Mouse (Mus musculus) hematopoietic stem cell, adult 5-6 weeks (primary cell): ENCODE results near the gene Fgfbp1. TPM values are rescaled to one million over a fixed set of nuclear protein-coding genes. Genes with fewer than 3 reads are reported as not detected.

ENCODE experiments used
- ATAC-seq, 2 experiments: fragments of 125-278 bp in 1 of 2; replicated peaks in 1 of 2; 2 replicates each; pipeline ENCODE4 v1.8.0; 2016 to 2017; ENCODE audit warnings: inconsistent platforms in 2 of 2, mild to moderate bottlenecking in 2 of 2, moderate number of reproducible peaks in 2 of 2, low read depth in 1 of 2, moderate TSS enrichment in 1 of 2; ENCODE audit not compliant: low FRiP score in 2 of 2, poor library complexity in 2 of 2, severe bottlenecking in 2 of 2, insufficient read depth in 1 of 2, low TSS enrichment in 1 of 2
- total RNA-seq: library from RNA; stranded (forward); fragments of 172-1452, 232-1000 nt; gene quantifications from 2 replicates; pipeline ENCODE4 v1.2.3, GENCODE M21; 2017

Gene Fgfbp1
- total RNA-seq, 1 experiment from 2014 or later = not detected

DNA sequence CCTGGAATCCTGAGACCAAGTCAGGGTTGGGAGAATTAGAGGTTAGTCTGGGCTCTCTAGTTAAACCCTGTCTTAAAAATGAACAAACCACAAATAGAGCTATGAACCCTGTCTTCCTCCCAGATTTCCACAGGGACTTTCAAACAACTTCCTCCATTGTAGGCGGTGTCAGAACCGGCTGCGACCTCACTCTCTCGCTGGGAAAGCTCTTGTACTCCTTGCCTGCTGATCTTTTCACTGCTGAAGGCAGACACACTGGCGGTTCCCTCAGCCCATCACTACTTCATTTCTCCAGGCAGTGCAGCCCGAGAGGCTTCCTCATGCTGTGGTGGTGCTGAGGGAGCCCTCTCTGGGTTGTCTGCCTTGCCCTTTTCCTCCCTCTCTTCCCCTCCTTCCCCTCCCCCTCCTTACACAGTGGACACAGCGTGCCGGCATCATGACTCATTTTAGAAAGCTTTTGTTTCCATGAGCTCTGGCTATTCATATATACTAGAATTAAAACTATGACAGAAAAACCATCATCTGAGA lies 32.8 kb downstream of the Fgfbp1 start:
- ATAC-seq = peak; percentile 12 to 23

DNA sequence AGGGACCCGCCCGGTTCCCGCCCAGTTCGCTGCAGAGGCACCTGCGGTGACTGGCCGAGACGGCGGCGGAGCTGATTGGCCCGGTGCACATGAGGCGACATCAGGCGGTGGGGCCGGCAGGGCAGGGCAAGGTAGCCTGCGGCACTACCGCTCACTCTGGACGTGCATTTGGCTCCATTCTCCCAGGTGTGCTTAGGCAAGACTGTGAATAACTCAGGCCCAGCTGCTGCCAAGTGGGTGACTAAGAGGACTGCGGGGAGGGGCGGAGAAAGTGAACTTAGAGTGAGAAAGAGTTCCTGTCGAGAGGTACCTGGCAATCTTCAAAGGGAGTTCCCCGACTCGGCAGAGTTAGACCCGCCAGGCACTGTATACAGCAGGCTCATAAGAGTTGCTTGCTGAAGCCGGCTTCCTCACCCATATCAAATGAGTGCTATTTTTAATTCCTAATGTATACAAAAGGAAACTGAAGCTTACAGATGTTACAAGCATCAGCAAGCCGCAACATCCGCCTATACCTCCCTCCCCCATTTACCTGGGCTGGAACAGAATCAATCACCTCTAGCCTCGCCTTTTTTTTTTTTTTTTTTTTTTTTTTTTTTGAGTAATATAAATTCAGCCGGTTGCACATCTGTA lies 33.4 kb downstream of the Fgfbp1 start:
- ATAC-seq = peak; percentile 72 to 82

DNA sequence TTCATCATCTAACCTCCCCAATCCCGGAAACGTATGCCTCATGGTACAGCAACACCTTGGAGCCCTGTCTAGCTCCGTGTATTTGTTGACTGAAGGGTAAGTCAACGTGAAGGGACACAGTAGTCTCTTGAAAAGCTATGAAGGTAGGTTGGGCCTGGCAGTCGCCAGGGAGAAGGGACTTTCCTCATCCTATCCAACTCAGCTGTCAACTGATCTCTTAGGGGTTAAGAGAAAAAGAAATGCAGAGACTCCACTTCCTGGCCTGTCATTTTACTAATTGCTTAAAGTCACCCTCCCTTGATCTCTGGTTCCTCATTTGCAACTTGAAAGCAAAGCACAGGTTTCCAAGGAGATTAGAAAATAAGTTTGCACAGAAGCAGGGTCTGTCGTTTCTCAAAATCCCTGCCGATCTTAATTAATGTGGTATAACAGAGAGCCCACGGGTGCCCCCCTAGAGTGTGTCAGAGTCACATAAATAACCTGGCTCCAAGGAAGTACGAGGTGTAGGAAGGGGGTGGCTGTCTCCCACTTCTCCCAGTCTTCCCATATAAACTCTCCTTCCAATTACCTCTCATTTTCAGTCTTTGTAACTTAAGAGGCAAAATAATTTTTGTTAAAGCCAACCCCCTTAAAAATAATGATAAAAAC lies 34.1 kb downstream of the Fgfbp1 start:
- peak; percentile 63 to 77 for ATAC-seq

DNA sequence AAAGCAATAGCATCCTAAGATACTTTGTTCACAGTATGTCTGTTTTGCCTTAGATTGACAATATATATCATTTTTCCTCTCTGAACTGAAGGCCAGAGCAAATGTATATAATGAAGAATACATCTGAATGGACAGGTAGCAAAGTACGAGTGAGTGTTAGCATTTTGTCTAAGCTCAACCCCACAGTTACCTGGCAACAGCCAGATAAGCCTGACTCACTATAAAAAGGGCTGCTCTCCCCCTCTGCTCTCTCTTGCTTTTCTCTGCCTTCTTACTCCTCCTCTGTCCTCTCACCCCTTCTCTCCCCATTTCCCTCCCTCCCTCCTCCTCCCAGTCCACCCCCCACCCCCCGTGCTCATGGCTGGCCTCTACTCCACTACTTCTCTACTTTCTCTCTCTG lies 48.3 kb downstream of the Fgfbp1 start:
- ATAC-seq = no peak

Other genes with a start within 250 kb of the Fgfbp1 start
- 3.8 and 4.1 TPM in 2 replicates for gene Bst1, start 162.9 kb downstream of the Fgfbp1 start, total RNA-seq
- gene Fbxl5, start 160.1 kb downstream of the Fgfbp1 start, total RNA-seq = 77.0 and 97.2 TPM in 2 replicates
- gene Cd38, start 113.2 kb downstream of the Fgfbp1 start, total RNA-seq = 1.2 and 1.3 TPM in 2 replicates
- 0.89 and 3.2 TPM in 2 replicates for gene Gm7879, start 68.6 kb downstream of the Fgfbp1 start, total RNA-seq
- gene Prom1, start 120.3 kb upstream of the Fgfbp1 start, total RNA-seq = 3.3 and 6.4 TPM in 2 replicates
- 177 and 217 TPM in 2 replicates for gene Tapt1, start 244.8 kb upstream of the Fgfbp1 start, total RNA-seq